Mouse (Mus musculus): Measurements from ENCODE around the gene Entpd2.

The Entpd2 gene

DNA sequence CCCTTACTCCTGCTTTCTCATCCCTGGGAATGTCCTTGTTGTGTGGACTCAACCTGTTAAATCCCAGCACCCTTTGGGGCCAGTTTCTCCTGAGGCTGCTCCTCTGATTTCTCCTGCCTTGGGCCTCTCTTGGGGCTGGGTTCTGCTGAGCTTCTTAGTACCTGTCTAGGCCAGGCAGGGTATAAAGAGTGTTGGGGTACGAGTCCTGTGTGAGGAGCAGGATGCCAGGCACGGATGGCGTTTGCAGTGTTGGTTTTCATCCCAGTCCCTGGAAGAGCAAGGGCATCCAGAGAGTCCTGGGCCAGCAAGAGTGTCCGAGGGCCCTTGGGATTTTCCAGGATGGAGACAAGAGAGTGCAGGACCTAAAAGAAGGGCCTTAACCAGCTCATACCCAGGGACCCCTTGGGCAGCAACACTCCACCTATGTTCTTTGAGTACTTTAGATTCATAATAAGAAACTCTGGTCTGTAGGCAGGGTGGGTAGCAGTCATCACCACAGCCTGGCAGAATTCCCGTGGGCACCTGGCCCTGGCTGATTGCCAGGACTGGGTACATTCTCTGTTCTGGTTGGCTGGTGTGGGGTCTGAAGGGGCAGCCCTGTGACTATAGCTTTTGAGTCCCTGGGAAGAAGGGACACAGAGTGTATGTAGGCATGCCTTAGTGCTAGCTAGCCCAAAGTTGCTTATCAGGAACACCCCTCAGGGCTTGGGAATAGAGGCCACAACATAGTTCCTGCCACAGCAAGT, 33.9 kb downstream of the Entpd2 start:
- DNase-seq (ENCODE audit: low spot score in 2 of 2), result no peak

DNA sequence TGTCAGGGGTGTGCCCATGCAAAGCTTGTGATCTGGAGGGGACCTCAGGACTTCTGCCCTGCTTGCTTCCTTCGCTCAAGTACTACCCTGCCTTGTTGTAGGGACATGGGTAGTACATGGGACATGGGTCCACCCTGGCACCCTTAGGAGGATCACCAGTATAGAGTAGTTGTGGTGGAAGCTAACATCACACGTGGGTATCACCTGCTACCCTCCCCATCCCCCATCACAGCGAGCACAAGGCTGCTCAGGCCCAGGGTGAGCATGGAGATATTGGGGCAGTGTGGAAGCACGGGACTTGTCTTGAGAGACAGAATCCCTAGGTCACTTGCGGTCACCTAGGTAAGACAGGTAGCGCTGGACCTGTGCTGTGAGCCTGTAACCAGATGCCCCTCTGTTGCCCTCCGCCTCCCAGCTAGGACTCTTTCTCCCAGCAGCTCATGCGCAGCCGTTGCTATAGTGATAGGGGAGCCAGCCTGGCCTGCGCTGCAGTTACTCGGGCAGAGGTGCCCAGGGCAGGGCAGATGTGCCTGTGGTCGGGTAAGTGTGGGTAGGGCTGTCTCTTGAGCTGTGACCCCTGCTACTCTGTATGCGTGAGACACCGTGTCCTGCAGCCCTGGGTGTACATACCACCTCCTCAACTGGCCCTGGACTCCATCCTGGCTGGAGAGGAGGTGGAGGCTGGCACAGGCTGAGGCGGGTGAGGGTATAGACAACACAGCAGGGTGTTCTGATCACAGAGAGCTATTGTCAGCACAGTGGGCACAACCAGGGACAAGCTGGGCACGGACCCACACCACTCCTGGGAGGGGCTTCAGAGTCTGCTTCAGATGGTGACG, 34.9 kb downstream of the Entpd2 start:
- no peak for DNase-seq (ENCODE audit: low spot score in 2 of 2)

DNA sequence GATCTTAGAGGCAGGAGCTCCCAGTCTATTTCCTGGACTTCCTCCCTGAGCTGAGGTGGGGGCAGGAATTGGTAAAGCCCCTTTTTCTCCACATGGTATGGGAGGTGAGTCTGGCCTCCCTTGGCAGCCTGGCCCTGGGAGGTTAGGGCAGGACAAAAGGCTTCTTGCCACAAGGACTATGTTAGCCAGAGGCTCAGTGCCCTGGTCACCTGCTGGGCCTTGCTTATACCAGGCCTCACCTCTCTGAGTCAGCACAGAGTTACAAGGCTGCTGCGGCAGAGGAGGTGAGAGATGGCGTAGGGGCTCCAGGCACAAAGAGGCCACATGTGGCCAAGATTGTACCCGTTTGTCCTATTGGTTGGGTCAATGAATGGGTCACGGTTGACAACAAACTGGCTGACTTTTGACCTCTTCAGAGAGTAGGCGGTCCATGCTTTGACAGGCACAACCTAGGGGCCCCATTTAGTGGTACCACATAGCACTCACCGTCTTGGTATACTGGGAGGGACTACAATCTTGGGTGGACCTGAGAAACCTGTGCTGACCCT, 35.7 kb downstream of the Entpd2 start:
- DNase-seq (ENCODE audit: low spot score in 2 of 2), result no peak

DNA sequence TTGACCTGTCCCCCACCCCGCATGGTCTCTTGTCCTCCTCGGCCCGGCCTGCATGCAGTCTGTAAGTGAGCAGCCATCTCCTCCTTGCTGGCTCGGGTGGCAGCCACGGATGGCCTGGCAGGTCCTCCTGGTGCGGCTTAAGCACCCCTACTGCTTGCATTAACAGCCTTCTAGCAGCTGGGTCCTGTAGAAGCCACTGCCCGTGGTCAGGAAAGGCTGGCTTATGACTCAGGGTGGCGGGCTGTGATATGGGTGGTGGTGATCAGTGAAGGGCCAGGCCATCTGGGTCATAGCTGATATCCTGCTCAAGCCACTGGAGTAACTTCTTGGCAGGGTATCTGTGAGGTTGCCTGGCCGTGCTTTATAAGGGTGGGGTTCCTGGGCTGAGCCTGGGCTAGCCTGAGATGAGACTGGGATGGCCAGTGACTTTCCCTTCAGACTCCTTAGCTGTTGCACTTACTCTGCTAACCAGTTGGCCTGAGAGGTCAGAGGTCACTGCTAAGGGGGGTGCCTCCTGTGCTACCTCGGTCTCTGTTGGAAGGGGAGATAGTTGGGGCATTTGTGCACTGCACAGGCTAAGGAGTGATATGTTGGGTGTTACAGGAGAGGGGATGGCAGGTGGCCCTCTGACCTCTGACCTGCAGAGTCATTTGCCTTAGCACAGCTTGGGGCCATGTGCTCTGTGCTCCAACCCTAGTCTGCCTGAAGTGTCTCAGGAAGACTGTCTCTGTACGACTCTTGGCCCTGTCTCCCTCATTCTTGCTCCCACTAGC, 36.8 kb downstream of the Entpd2 start:
- DNase-seq (ENCODE audit: low spot score in 2 of 2), result no peak

DNA sequence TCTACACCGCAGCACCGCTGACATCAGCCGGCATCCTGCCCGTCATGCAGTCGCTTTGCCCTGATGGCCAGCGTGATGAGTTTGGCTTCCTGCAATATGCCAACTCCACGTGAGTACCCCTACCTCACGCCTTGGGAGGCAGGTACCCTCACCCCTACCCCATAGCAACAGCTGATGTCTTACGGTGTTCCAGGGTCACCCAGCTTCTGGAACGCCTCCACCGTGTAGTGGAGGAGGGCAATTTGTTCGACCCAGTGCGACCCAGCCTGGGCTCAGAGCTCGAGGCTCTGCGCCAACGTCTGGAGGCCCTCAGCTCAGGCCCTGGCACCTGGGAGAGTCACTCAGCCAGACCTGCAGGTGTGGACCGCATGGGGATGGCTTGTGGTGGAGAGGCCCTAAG, 37.4 kb downstream of the Entpd2 start:
- no peak for DNase-seq (ENCODE audit: low spot score in 2 of 2)

DNA sequence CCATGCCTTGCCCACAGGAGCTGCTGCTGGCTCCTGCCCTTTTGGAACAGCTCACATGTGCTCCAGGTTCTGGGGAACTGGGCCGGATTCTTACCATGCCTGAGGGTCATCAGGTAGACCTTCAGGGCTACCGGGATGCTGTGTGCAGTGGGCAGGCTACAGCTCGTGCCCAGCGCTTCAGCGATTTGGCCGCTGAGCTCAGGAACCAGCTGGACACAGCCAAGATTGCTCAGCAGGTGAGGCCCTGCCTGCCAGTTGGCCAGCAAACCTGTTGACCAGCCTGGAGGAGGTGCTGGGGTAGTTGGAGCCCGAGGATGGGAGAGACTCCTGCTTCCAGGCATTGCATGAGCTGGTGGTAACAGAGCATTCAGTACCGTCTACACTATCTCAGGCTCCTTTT, 38.6 kb downstream of the Entpd2 start:
- DNase-seq (ENCODE audit: low spot score in 2 of 2), result no peak

DNA sequence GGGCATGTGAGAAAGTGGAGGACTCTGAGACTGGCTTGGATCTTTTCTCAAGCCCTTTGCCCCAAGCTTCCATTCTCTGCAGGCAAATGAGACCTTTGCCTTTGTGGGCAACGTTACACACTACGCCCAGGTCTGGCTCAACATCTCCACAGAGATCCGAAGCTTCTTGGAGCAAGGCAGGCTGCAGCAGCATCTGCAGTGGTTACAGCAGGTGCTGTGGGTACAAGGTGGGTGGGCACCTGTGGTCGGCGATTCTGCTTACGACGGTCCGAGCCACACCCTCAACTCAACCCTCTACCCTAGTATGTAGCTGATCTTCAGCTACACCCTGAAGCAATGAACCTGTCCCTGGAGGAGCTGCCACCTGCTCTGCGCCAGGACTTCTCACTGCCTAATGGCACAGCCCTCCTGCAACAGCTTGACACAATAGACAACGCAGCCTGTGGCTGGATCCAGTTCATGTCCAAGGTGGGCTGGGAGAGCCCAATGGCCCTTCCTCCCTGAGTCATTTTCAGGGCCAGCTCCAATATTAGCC, 40.7 kb downstream of the Entpd2 start:
- no peak for DNase-seq (ENCODE audit: low spot score in 2 of 2)

DNA sequence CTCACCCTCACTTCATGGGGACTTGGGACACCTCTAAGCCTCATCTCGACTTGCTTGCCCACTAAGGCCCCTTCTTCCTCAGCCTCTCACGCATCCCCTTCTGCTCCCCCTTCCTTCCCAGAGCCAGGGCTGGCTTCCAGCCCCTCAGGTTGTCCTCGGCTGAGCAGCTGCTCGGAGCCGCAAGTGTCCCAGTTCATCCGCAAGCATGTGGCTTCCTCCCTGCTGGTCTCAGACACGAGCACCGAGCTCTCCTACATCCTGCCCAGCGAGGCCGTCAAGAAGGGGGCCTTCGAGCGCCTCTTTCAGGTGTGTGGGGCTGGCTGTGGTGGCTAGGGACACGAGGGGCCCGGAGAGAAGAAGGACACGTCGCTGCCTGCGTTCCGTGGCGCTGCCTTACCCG, 45.4 kb downstream of the Entpd2 start:
- no peak for DNase-seq (ENCODE audit: low spot score in 2 of 2)

DNA sequence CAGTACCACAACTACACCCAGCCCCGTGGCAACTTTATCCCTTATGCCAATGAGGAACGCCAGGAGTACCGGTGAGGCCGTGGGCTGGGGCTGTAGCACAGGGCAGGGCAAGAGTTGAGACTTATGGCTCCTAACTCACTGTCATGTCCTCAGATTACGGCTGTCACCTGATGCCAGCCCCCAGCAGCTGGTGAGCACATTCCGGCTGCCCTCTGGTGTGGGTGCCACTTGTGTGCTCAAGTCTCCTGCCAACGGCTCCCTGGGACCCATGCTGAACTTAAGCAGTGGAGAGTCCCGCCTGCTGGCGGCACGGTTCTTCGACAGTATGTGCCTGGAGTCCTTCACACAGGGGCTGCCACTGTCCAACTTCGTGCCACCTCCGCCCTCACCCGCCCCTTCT, 47.0 kb downstream of the Entpd2 start:
- DNase-seq (ENCODE audit: low spot score in 2 of 2), result no peak
